7 mouse cellular contexts compared by ENCODE assay signal in genomic region chr17:31664760-31665159, GRCm38 (mm10). TPM values are rescaled to one million over a fixed set of nuclear protein-coding genes. Genes with fewer than 3 reads are reported as not detected.
DNase-seq lines count a peak whose midpoint lies in the region; ATAC-seq lines count a peak whose summit lies in the region.

No protein-coding gene starts in this region.

- intact Hi-C loops in gastrocnemius, postnatal 14 days (cut with DNase I; ENCODE audit: low total_unique reads) = loop anchor here (5.0 to 10.0 kb wide), 2 partner anchors 137 to 280 kb away; partner anchors contain the start of gene Pde9a

- H3K9ac ChIP-seq in midbrain, embryonic 16.5 days (ENCODE audit: low read depth, low read length) = no peak overlapping the region

- H3K4me3 ChIP-seq in limb, embryonic 10.5 days = no peak overlapping the region
- H3K4me3 ChIP-seq in midbrain, embryonic 16.5 days (ENCODE audit: low read depth, low read length) = no peak overlapping the region

- H3K27ac ChIP-seq in limb, embryonic 10.5 days = no peak overlapping the region
- H3K27ac ChIP-seq in midbrain, embryonic 16.5 days (ENCODE audit: low read length) = no peak overlapping the region

- WGBS in limb, embryonic 10.5 days = 12% methylated on average over 4 of the region's 4 CpGs
- WGBS in midbrain, embryonic 16.5 days = 12% methylated on average over 4 of the region's 4 CpGs

- no peak overlapping the region for H3K4me2 ChIP-seq in midbrain, embryonic 16.5 days (ENCODE audit: low read length)

- H3K9me3 ChIP-seq in limb, embryonic 10.5 days (replicated peaks) = no peaks in the 10 kb centered on the region
- no peaks in the 10 kb centered on the region for H3K9me3 ChIP-seq in midbrain, embryonic 16.5 days (replicated peaks; ENCODE audit: control insufficient read depth, low read length, poor library complexity, severe bottlenecking)

- no peaks in the 10 kb centered on the region for H3K36me3 ChIP-seq in limb, embryonic 10.5 days
- H3K36me3 ChIP-seq in midbrain, embryonic 16.5 days (ENCODE audit: control insufficient read depth, insufficient read depth, low read length) = no peaks in the 10 kb centered on the region

- peaks cover 7% of the 10 kb centered on the region for H3K4me1 ChIP-seq in limb, embryonic 10.5 days
- no peaks in the 10 kb centered on the region for H3K4me1 ChIP-seq in midbrain, embryonic 16.5 days (ENCODE audit: control insufficient read depth, insufficient read depth, low read length)

- ATAC-seq in midbrain, embryonic 16.5 days = peak; percentile 28; the same call in 1 of the 2 replicates

- no peaks in the 10 kb centered on the region for H3K27me3 ChIP-seq in limb, embryonic 10.5 days (ENCODE audit: low read depth, poor library complexity, severe bottlenecking)
- no peaks in the 10 kb centered on the region for H3K27me3 ChIP-seq in midbrain, embryonic 16.5 days (ENCODE audit: control insufficient read depth, insufficient read depth, low read depth, low read length)

- peak; percentile 89 for DNase-seq in adrenal gland, adult 2 months
- DNase-seq in embryo, embryonic 10 days (ENCODE audit: low spot score) = peak; percentile 89
- DNase-seq in gastrocnemius, postnatal 14 days = peak; percentile 84
- DNase-seq in kidney, adult 11 months = peak; percentile 86
- peak; percentile 83 for DNase-seq in limb, embryonic 10.5 days (ENCODE audit: low spot score)
- peak; percentile 80 to 81 for DNase-seq in spleen, postnatal 36 days (ENCODE audit: low spot score in 2 of 2)

RNA-seq across cellular contexts. Expression of gene U2af1, which starts 6.1 kb away (rescaled TPM):
- 100 to 1,000 TPM; 146 to 161 TPM for total RNA-seq in adrenal gland, adult 2 months (2021)
- 12.7 and 12.8 TPM in 2 replicates for polyA plus RNA-seq in adrenal gland, adult 2 months (2012; rRNA removed)
- 10 to 100 TPM; 69.9 to 83.9 TPM for total RNA-seq in gastrocnemius, postnatal 14 days (2021)
- 473 and 525 TPM in 2 replicates for polyA plus RNA-seq in limb, embryonic 10.5 days (2016; fragmentation: Nextera tagmentation; extraction: Ambion mirVana)
- 194 and 198 TPM in 2 replicates for polyA plus RNA-seq in midbrain, embryonic 16.5 days (2015; fragmentation: Nextera tagmentation; extraction: Ambion mirVana)

RNA-seq across cellular contexts. Expression of gene Cryaa, which starts 12.8 kb away (rescaled TPM):
- not detected for total RNA-seq in adrenal gland, adult 2 months (2021)
- not detected in 2 replicates for polyA plus RNA-seq in adrenal gland, adult 2 months (2012; rRNA removed)
- not detected for total RNA-seq in gastrocnemius, postnatal 14 days (2021)
- not detected in 2 replicates for polyA plus RNA-seq in limb, embryonic 10.5 days (2016; fragmentation: Nextera tagmentation; extraction: Ambion mirVana)
- polyA plus RNA-seq in midbrain, embryonic 16.5 days (2015; fragmentation: Nextera tagmentation; extraction: Ambion mirVana) = 0.25 TPM in 1 of 2 replicates, not detected in the other

RNA-seq across cellular contexts. Expression of gene Cbs, which starts 27.7 kb away (rescaled TPM):
- total RNA-seq in adrenal gland, adult 2 months (2021) = 1 to 10 TPM; 6.4 to 8.1 TPM
- polyA plus RNA-seq in adrenal gland, adult 2 months (2012; rRNA removed) = 1.9 and 2.1 TPM in 2 replicates
- total RNA-seq in gastrocnemius, postnatal 14 days (2021) = under 1 TPM; 0.35 to 0.44 TPM
- 1.9 and 2.3 TPM in 2 replicates for polyA plus RNA-seq in limb, embryonic 10.5 days (2016; fragmentation: Nextera tagmentation; extraction: Ambion mirVana)
- 4.9 and 8.9 TPM in 2 replicates for polyA plus RNA-seq in midbrain, embryonic 16.5 days (2015; fragmentation: Nextera tagmentation; extraction: Ambion mirVana)

Comparison
In these comparisons a context has a peak if more than half of its experiments do, and no peak if none do; other contexts are left out.
1. RNA of gene U2af1, which starts 6.1 kb away (polyA plus RNA-seq): 473 to 525 TPM in limb, embryonic 10.5 days and 194 to 198 TPM in midbrain, embryonic 16.5 days; 12.7 to 12.8 TPM in adrenal gland, adult 2 months; every median in the first group is over 10 times any median in the second.
2. Peak in every context shown above with its lines, with median percentiles within 50 percentile points of each other: DNase-seq.